Mouse (Mus musculus) kidney, adult 10 weeks (tissue): ENCODE results near the gene Pcsk1n. TPM values are rescaled to one million over a fixed set of nuclear protein-coding genes. Genes with fewer than 3 reads are reported as not detected.

Source experiments
- polyA plus RNA-seq: library from polyadenylated mRNA; stranded (reverse); fragments of 350-450 nt; fragmentation: Illumina TruSeq; extraction: RNeasy Lipid Tissue Mini Kit (QIAGEN cat#74804); gene quantifications from one replicate; pipeline ENCODE4 v1.2.3, GENCODE M21; 2014; ENCODE audit warnings: low read depth, low replicate concordance

Pcsk1n gene
- not detected for polyA plus RNA-seq

DNA sequence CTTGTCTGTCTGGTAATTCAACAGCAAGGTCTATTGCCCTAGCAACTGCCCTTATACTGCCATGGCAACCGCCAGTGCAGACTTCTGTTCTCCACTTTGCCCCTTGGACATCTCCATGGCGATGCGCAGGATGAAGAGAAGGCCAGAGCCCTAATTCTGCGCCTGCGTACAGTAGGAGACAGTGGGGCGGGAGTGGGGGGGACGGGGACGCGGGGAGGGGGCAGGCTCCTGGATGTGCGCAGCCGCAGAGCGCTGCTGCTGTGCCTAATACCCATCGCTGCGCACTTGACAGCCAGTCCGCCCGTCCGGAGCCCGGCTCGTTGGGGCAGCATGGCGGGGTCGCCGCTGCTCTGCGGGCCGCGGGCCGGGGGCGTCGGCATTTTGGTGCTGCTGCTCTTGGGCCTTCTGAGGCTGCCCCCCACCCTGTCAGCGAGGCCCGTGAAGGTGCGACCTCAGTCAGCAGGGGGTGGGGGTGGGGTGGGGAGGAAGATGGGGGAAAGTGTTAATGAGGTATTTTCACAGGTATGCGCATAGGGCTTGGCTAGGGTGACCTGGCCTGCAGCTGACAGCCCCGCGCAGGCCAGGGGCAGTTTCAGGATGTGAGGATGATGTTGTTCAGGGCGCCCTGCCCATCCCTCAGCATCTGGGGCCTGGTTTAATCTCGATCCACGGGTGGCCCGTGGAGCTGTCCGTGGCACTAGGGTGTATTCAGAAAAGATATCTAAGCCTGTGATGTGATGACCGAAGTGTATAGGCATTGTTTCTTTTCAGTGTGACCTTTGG is at the start of gene Pcsk1n:
TSS of gene Pcsk1n (plus strand) at position 222 of the 783 bp plus-strand sequence.

DNA sequence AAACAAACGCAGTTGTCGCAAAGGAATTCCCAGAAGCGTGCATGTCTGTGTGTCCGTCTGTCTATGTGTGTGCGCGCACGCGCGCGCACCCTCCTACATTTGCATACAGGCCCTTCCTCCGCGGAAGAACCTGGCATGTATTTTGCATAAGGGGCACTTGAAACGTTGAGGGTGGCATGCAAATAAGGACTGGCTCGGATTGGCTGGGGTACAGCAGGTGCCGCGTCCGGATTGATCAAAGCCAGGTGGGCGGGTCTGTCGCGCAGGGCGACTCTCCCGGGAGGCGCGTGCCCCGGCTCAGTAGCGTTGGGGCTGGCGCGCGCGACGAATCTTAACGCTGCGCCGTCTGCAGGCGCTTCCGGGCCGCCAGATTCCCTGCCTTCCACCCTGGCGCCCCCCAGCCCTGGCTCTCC is 41.6 kb upstream of the Pcsk1n start, which contains the start of gene Pim2:
TSS of gene Pim2 (plus strand) at position 256 of the 413 bp plus-strand sequence.

DNA sequence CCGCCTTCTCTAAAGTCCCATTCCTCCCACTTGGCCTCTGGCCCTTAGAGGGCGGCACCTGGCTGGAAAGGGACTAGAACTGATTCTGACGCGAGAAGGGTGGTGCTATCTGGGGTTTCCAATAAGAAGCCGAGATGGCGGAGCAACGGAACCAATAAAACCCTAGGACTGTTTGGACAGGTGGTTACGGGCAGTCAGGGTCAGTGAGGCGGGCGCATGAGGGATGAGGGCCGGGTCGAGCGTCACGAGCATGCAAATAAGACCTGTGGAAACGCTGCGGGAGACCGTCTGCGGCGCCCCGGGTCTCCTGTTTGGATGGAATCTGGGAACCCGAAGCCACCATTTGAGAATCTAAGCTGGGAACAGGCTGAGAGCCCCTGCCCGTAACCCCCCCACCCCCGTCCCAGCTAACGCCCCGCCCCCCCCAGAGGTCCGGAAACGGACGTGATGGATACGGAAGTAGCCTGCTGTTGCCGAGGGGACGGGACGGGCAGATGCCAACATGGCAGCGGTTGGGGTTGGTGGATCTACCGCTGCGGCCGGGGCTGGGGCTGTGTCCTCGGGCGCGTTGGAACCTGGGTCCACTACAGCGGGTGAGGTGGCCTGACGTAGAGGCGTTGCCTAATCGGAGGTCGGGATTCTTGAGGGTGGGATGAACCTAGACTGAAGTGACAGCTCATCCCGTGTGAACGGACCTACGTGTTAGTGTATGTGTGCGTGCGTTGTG is 35.6 kb upstream of the Pcsk1n start, which contains the start of gene Slc35a2:
TSS of gene Slc35a2 (plus strand) at position 188 of the 727 bp plus-strand sequence.

GRCm38 (mm10) chrX:7898880-7899874 is 20.4 kb upstream of the Pcsk1n start, which contains the start of the genes Pqbp1 and Timm17b:
Gene Pqbp1, minus strand, starts transcription at chrX:7899269.
Gene Timm17b, plus strand, starts transcription at chrX:7899357.

DNA sequence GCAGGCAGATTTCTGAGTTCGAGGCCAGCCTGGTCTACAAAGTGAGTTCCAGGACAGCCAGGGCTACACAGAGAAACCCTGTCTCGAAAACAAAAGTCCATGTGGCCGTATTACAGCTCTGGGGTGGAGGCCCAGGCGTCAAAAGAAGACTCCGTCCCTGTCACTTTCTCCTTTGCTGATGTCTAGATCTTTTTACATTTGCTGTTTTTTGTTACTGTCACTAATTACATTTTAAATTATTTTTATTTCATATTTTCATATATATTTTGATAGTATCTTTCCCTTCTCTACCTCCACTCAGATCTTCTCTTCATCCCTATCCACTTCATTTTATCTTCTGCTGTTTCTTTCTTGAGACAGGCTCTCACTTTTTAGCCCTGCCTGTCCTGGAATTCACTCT is 11.9 kb upstream of the Pcsk1n start, which contains the start of gene Gm10491:
TSS of gene Gm10491 (minus strand) at position 101 of the 400 bp plus-strand sequence.

DNA sequence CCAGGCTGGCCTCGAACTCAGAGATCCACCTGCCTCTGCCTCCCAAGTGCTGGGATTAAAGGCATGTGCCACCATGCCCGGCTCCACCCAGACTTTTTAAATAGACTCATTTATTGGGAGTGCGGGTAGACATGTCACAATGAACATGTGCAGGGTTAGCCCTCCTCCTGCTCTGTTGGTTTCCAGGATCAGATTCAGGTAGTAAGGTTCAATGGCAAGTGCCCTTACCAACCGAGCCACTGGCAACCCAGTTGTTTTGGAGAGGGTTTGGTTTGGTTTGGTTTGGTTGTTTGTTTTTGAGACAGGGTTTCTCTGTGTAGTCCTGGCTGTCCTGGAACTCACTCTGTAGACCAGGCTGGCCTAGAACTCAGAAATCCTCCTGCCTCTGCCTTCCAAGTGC is 10.4 kb upstream of the Pcsk1n start, which contains the start of gene Gm10490:
TSS of gene Gm10490 (plus strand) at position 301 of the 400 bp plus-strand sequence.

DNA sequence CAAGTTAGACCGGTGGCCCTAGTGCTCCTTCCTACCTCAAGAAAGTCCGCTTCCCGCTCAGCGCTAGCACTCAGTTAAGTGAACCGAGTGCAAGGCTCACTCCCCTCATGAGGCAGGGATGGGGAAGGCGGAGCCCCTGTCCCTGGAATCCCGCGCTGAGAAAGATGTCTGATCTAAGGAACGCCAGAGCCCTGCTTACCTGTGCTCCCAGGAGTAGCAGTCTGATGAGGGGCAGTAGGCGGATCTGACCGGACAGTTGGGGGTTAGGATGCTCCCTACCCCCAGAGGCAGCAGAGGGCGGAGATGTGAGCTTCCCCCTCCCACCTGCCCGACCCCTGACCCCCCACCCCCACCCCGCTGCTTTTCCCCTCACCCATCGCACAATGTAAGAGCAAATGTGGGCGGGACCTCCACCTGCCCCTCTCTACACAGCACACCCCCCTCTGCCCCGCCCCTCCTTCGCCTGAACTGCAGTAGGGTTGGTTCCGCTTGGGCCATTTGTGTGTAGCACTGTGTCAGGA is 8.7 kb downstream of the Pcsk1n start, which contains the start of gene Eras:
TSS of gene Eras (minus strand) at position 338 of the 521 bp plus-strand sequence.

DNA sequence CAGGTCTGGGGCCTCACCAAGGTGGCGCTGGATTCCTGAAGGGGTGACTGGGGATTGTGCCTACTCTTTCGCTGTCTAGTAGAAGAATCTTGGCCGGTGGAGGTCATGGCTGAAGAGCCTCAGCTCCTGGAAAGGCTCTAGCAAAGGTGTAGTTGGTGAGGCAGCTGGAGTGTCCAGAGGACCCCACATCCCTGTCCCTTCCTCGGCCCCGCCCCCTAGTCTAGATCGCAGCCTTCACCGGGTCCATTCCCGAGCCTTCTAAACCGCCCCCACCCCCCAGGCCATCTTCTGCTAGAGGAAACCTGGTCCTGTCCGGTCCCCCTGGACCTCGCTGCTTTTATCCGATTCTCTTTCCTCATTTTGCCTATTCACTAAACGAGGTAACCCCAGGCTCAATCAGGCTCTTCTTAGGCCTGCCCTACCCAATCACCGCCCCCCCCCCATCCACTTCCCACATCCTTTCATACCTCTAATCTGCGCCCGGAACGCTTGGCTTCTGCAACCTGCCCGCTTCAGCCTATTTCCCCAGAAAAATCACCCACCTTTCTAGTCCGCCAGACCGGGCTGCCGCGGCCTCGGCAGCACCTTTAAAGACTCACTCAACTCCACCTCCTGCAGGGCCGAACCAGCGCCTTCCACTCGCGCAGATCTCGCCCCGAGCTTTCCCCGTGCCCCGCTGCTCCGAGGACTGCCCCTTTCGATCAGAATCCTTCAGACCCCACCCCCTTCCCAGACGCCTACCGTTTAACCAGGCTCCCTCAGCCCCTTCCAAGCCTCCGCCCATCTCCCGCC is 27.7 kb downstream of the Pcsk1n start, which contains the start of gene Hdac6:
TSS of gene Hdac6 (minus strand) at position 782 of the 792 bp plus-strand sequence.

Other genes with a start within 250 kb of the Pcsk1n start
- gene Plp2, start 248.4 kb upstream of the Pcsk1n start, polyA plus RNA-seq: 24.5 TPM
- gene Magix, start 238.6 kb upstream of the Pcsk1n start, polyA plus RNA-seq: 4.0 TPM
- 39.1 TPM for gene Gpkow, start 222.7 kb upstream of the Pcsk1n start, polyA plus RNA-seq
- 9.5 TPM for gene Wdr45, start 205.5 kb upstream of the Pcsk1n start, polyA plus RNA-seq
- not detected for gene Gm45208, start 197.6 kb upstream of the Pcsk1n start, polyA plus RNA-seq
- gene Praf2, start 191.4 kb upstream of the Pcsk1n start, polyA plus RNA-seq: 13.1 TPM
- gene Ccdc120, start 168.9 kb upstream of the Pcsk1n start, polyA plus RNA-seq: 2.9 TPM
- 4.9 TPM for gene Tfe3, start 157.3 kb upstream of the Pcsk1n start, polyA plus RNA-seq
- gene Gripap1, start 130.1 kb upstream of the Pcsk1n start, polyA plus RNA-seq: 15.7 TPM
- gene Kcnd1, start 97.5 kb upstream of the Pcsk1n start, polyA plus RNA-seq: not detected
- 22.2 TPM for gene Otud5, start 78.5 kb upstream of the Pcsk1n start, polyA plus RNA-seq
- 5.3 TPM for gene Pim2, start 41.6 kb upstream of the Pcsk1n start, polyA plus RNA-seq
- gene Slc35a2, start 35.8 kb upstream of the Pcsk1n start, polyA plus RNA-seq: 6.8 TPM
- 13.5 TPM for gene Pqbp1, start 20.6 kb upstream of the Pcsk1n start, polyA plus RNA-seq
- gene Timm17b, start 20.5 kb upstream of the Pcsk1n start, polyA plus RNA-seq: 3.1 TPM
- gene Gm10491, start 12.0 kb upstream of the Pcsk1n start, polyA plus RNA-seq: not detected
- gene Gm10490, start 10.3 kb upstream of the Pcsk1n start, polyA plus RNA-seq: not detected
- gene Eras, start 8.8 kb downstream of the Pcsk1n start, polyA plus RNA-seq: not detected
- 6.0 TPM for gene Hdac6, start 28.1 kb downstream of the Pcsk1n start, polyA plus RNA-seq
- gene Gata1, start 58.2 kb downstream of the Pcsk1n start, polyA plus RNA-seq: not detected
- 255 TPM for gene Glod5, start 98.7 kb downstream of the Pcsk1n start, polyA plus RNA-seq
- gene Suv39h1, start 154.9 kb downstream of the Pcsk1n start, polyA plus RNA-seq: 5.7 TPM
- gene Was, start 170.7 kb downstream of the Pcsk1n start, polyA plus RNA-seq: 0.28 TPM
- gene Wdr13, start 213.1 kb downstream of the Pcsk1n start, polyA plus RNA-seq: 43.7 TPM
- gene Rbm3, start 226.1 kb downstream of the Pcsk1n start, polyA plus RNA-seq: 221 TPM